Mouse (Mus musculus) liver, embryonic 14.5 days (tissue): ENCODE results near the gene Hipk4. TPM values are rescaled to one million over a fixed set of nuclear protein-coding genes. Genes with fewer than 3 reads are reported as not detected.

Experiments
- ATAC-seq: fragments of 200-750 bp; cut with Nextera tagmentation; 2 replicates; pipeline ENCODE4 v1.8.0; 2017; ENCODE audit warnings: moderate number of reproducible peaks, mild to moderate bottlenecking, moderate library complexity; ENCODE audit not compliant: insufficient read depth
- DNase-seq, 3 experiments: peaks; one replicate each; pipeline ENCODE4 v3.0.0-alpha.2; 2012 to 2013; ENCODE audit warnings: low read depth in 3 of 3, low spot score in 3 of 3
- H3K27ac ChIP-seq: fragments of 300-500 bp; sonication (generic); 2 replicates; pipeline ENCODE4 v1.5.1; 2014; ENCODE audit warnings: moderate library complexity, mild to moderate bottlenecking, control low read depth, inconsistent platforms
- H3K27me3 ChIP-seq: fragments of 300-500 bp; sonication (generic); 2 replicates; pipeline ENCODE4 v1.6.1; 2014; ENCODE audit warnings: mild to moderate bottlenecking, low read length, moderate library complexity; ENCODE audit not compliant: control insufficient read depth, insufficient read depth
- H3K36me3 ChIP-seq: fragments of 300-500 bp; sonication (generic); replicated peaks from 2 replicates; pipeline ENCODE4 v1.6.1; 2014; ENCODE audit warnings: low read depth; ENCODE audit not compliant: control insufficient read depth, insufficient read depth
- H3K4me1 ChIP-seq, 2 experiments: fragments of 200-500 bp in 1 of 2; fragments of 300-500 bp in 1 of 2; sonication (generic) in 1 of 2; replicated peaks; 2 replicates each; pipeline ENCODE4 v1.6.1; 2012 to 2014; ENCODE audit warnings: antibody characterized with exemption in 1 of 2, inconsistent platforms in 1 of 2, low read length in 1 of 2; ENCODE audit not compliant: control insufficient read depth in 2 of 2, insufficient read depth in 2 of 2
- H3K4me2 ChIP-seq: fragments of 300-500 bp; sonication (generic); 2 replicates; pipeline ENCODE4 v1.6.1; 2014; ENCODE audit warnings: low read depth, mild to moderate bottlenecking, control low read depth, moderate library complexity
- H3K4me3 ChIP-seq, 2 experiments: fragments of 200-500 bp in 1 of 2; fragments of 300-500 bp in 1 of 2; sonication (generic) in 1 of 2; 2 replicates each; pipeline ENCODE4 v1.5.1; 2012 to 2014; ENCODE audit warnings: low read depth in 2 of 2, low read length in 2 of 2, mild to moderate bottlenecking in 2 of 2, control low read depth in 1 of 2, inconsistent platforms in 1 of 2, moderate library complexity in 1 of 2; ENCODE audit not compliant: insufficient read depth in 1 of 2
- H3K9ac ChIP-seq: fragments of 300-500 bp; sonication (generic); replicated peaks from 2 replicates; pipeline ENCODE4 v1.6.1; 2014; ENCODE audit warnings: mild to moderate bottlenecking, control low read depth, moderate library complexity
- H3K9me3 ChIP-seq: fragments of 300-500 bp; sonication (generic); 2 replicates; pipeline ENCODE4 v1.6.1; 2016; ENCODE audit warnings: low read length, mixed read lengths; ENCODE audit not compliant: control insufficient read depth
- CTCF ChIP-seq: IDR thresholded peaks from 2 replicates; pipeline ENCODE4 v1.5.1; 2016; ENCODE audit warnings: antibody characterized with exemption, low read depth, control low read depth
- EP300 ChIP-seq: IDR thresholded peaks from 2 replicates; pipeline ENCODE4 v1.6.1; 2016; ENCODE audit warnings: antibody characterized with exemption, low read depth
- WGBS: fragments of 180-500 bp; shearing (Covaris S2); extraction: QIAGEN DNeasy Blood & Tissue Kit; methylation state at CpG from one replicate; pipeline ENCODE4 v1.1.7; 2014; ENCODE audit not compliant: insufficient replicate concordance; 5-methylcytosine and 5-hydroxymethylcytosine counted together
- polyA plus RNA-seq, 2 experiments: library from polyadenylated mRNA; depleted of rRNA in 1 of 2; stranded (reverse) in 1 of 2; unstranded in 1 of 2; fragments of >200 nt; fragmentation: Nextera tagmentation in 1 of 2; extraction: Ambion mirVana in 1 of 2; gene quantifications; 2 replicates each; pipeline versions ENCODE4 v1.2.1 to v1.2.3; 2012 to 2014

Hipk4 gene
- polyA plus RNA-seq, 2 experiments, result 0.49 TPM; not detected in 1

DNA sequence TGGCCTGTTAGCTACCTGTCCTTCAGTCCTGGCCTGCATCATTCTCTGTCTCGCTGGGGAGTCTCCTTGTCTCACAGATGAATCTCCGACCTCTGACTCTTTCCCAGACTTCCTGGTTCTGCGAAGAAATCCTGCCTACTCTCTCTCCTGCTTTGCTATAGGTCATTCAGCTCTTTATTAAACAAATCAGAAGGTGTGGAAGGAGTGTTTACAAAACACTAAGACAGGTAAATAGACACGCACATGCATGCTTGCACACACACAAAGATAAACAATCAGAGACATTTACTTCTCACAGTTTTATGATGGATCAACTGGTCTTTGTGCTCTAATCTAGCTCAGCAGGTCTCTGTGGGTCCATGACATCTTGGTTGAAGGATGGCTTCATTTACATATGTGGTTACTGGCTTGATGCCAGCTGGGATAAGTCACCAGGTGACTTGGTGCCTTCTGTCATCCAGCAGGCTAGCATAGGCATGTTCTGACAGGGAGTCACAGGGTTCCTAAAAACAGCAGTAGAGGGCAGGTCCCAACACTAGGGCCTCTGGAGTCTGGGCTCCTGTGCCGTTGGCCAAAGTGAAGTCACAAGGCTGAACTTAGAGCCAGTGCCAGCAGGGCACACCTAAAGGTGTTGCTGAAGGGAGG, 46.6 kb downstream of the Hipk4 start:
- 82% methylated on average over 5 of the region's 5 CpGs for WGBS
- no peak for TF ChIP-seq EP300
- TF ChIP-seq CTCF, result no peak

DNA sequence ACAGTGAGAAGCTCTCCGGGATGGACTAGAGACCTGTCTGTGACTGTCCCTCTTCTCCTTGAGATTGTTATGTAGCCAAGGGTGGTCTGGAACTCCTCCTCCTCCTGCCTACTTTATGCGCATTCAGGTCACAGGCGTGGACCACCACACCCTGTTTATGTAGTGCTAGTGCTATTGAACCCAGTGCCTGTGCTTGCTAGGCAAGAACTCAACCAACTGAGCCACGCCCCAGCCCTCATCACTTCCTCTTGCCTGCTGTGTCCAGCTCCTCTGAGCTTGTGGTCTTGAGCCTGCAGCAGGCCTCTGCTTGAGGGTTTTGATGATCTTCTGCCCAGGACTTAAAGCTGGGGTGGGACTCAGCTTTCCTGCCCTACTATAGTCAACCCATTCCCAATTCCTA, 49.1 kb downstream of the Hipk4 start:
- Histone ChIP-seq H3K27ac (no peak overlapping the region), H3K4me2 (no peak overlapping the region), H3K27me3 (no peaks in the 10 kb centered on the region), H3K4me1 (no peaks in the 10 kb centered on the region), H3K9me3 (no peaks in the 10 kb centered on the region), H3K9ac (no peak overlapping the region), H3K4me3 (no peak overlapping the region), H3K36me3 (peaks cover 28% of the 10 kb centered on the region)
- 74% methylated on average over 4 of the region's 4 CpGs for WGBS
- DNase-seq (no peak), ATAC-seq (no peak)
- TF ChIP-seq CTCF (no peak), EP300 (no peak)

More for the DNA sequence above, 46.6 kb downstream of the Hipk4 start:
- H3K9me3 ChIP-seq, result no peaks in the 10 kb centered on the region
- H3K9ac ChIP-seq, result no peak overlapping the region
- ATAC-seq (no peak), DNase-seq (no peak)
- no peak overlapping the region for H3K4me2 ChIP-seq
- H3K36me3 ChIP-seq, result peaks cover 24% of the 10 kb centered on the region
- no peaks in the 10 kb centered on the region for H3K4me1 ChIP-seq
- no peaks in the 10 kb centered on the region for H3K27me3 ChIP-seq
- H3K27ac ChIP-seq, result no peak overlapping the region
- no peak overlapping the region for H3K4me3 ChIP-seq

DNA sequence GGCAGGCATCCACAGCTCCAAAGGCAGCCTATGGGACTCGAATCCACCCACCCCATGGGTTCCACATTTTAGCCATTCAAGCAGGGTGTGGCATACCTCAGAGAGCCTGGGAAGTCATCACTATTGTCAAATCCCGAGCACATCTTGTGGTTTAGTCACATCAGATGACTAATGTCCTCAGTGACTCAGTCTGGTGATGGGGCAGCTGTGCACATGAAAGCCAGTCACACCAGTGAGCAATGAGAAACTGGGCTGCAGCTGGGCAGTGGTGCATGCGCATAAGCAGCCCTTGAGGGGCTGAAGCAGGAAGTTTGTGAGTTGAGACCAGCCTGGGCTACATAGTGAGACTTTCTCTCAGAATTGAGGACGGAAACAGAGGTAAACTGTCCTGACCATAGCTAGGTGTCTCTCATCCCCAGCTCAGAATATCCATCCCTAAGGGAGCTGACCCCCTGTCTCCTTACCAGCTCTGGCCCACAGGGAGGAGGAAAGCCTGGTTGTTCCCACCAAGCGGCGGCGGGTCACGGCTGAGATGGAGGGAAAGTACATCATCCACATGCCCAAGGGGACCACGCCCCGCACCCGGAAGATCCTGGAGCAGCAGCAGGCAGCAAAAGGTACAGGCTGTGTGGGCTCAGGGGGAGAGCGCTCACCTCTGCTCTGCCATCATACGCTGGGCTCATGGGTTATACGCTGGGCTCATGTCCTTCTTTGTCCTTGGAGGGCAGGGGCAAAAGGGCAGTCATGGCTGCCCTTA, 51.2 kb downstream of the Hipk4 start:
- no peaks in the 10 kb centered on the region for H3K27me3 ChIP-seq
- no peak overlapping the region for H3K9ac ChIP-seq
- TF ChIP-seq CTCF (no peak), EP300 (no peak)
- WGBS, result 88% methylated on average over 14 of the region's 14 CpGs
- DNase-seq (no peak), ATAC-seq (no peak)
- H3K4me3 ChIP-seq, result no peak overlapping the region
- peaks cover 34% of the 10 kb centered on the region for H3K36me3 ChIP-seq
- H3K4me2 ChIP-seq, result no peak overlapping the region
- H3K9me3 ChIP-seq, result no peaks in the 10 kb centered on the region
- no peaks in the 10 kb centered on the region for H3K4me1 ChIP-seq
- H3K27ac ChIP-seq, result no peak overlapping the region

DNA sequence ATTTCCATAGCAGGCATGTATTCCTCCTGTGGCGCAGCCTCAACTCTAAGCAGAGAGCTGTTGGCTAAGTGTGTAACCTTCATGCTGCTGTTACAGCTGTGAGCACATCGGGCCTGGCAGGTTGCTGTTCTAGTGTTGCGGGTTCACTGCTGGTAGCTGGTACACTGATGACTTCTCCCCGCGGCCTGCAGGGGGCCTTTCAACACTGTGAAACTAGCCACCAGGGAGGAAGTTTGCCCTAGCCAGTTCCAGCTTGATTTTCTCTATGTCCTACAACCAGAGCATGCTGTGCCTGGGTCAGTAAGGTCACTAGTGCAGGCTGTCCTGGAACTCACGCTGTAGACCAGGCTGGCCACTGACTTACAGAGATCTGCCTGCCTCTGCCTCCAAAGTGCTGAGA, 53.8 kb downstream of the Hipk4 start:
- ATAC-seq, result 0 out of 2 replicates have a peak, but pooled peaks have one; percentile 39

DNA sequence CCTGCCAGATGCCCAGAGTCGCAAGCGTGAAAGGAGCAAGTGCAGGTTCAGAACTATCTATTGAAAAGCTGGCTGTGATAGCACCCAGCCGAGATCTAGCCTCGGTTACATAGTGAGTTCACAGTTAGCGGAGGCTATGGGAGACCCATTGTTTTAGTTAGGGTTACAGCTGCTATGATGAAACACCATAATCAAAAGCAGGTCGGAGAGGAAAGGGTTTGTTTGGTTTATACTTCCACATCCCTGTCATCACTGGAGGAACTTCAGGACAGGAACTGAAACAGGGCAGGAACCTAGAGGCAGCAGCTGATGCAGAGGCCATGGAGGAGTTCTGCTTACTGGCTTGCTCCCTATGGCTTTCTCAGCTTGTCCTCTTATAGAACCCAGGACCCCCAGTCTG, 54.5 kb downstream of the Hipk4 start:
- H3K27me3 ChIP-seq, result no peaks in the 10 kb centered on the region
- WGBS, result 79% methylated on average over 6 of the region's 6 CpGs
- no peak overlapping the region for H3K4me3 ChIP-seq
- H3K9me3 ChIP-seq, result no peaks in the 10 kb centered on the region
- H3K9ac ChIP-seq, result no peak overlapping the region
- ATAC-seq (no peak), DNase-seq (no peak)
- no peak overlapping the region for H3K27ac ChIP-seq
- H3K36me3 ChIP-seq, result peaks cover 40% of the 10 kb centered on the region
- no peak overlapping the region for H3K4me2 ChIP-seq
- TF ChIP-seq CTCF, result no peak
- no peak for TF ChIP-seq EP300
- H3K4me1 ChIP-seq, result no peaks in the 10 kb centered on the region

More for the DNA sequence above, 53.8 kb downstream of the Hipk4 start:
- Histone ChIP-seq H3K9me3 (no peaks in the 10 kb centered on the region), H3K9ac (no peak overlapping the region), H3K27me3 (no peaks in the 10 kb centered on the region), H3K4me2 (no peak overlapping the region), H3K4me1 (no peaks in the 10 kb centered on the region), H3K27ac (no peak overlapping the region), H3K4me3 (no peak overlapping the region), H3K36me3 (peaks cover 42% of the 10 kb centered on the region)
- WGBS, result 56% methylated on average over 6 of the region's 6 CpGs
- TF ChIP-seq EP300 (no peak), CTCF (peak; percentile 81)
- DNase-seq, result no peak
